ENCODE assay signal across 14 mouse cellular contexts in the genomic region with DNA sequence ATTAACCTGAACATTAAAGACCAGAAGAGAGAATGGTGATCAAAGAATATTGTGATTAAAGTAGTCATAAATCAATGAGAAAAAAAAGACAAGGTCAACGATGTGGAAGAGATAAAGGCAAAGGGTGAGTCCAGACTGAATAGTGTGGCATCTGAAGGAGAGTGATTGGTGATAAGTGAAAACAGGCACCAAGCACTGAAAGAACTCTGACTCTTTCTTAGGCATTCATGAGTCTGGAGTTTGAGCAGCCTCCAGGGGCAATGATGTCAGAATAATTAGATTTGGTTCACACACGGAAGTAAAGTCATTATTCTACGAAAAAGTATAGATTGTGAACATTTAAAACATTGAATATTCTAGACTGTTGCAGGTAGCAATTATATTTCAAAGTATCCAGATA.
"Had no signal": no experiment of that assay in that cellular context is flagged by ENCODE, and none has a peak within 500 bp of the region (broad histone marks: within the 10 kb centered on the region; RNA-seq: fewer than 3 reads in every experiment).

No protein-coding gene starts in this region.

- H3K4me2 ChIP-seq: kidney, embryonic 15.5 days; liver, embryonic 11.5 days; lung, embryonic 14.5 days; stomach, embryonic 15.5 days had no signal

- H3K9ac ChIP-seq: kidney, embryonic 15.5 days; lung, embryonic 14.5 days; stomach, embryonic 15.5 days had no signal

- H3K4me3 ChIP-seq: kidney, embryonic 15.5 days; left cerebral cortex, adult 2 months; limb, embryonic 10.5 days; midbrain, embryonic 10.5 days; stomach, embryonic 15.5 days had no signal

- H3K4me1 ChIP-seq: kidney, embryonic 15.5 days; midbrain, embryonic 10.5 days; stomach, embryonic 15.5 days had no signal

- H3K27me3 ChIP-seq: kidney, embryonic 15.5 days; stomach, embryonic 15.5 days had no signal

- H3K36me3 ChIP-seq: kidney, embryonic 15.5 days; limb, embryonic 10.5 days; midbrain, embryonic 10.5 days; stomach, embryonic 15.5 days had no signal

- DNase-seq: kidney, adult 2 months; kidney, postnatal 14 days; lung, embryonic 14.5 days; lung, postnatal 10 days; lung, postnatal 4 days; right cerebral cortex, postnatal 14 days; thymus, adult 2 months; thymus, postnatal 25 days had no signal

- H3K9me3 ChIP-seq: kidney, embryonic 15.5 days; limb, embryonic 10.5 days; midbrain, embryonic 10.5 days; stomach, embryonic 15.5 days had no signal

- H3K27ac ChIP-seq: kidney, embryonic 15.5 days; left cerebral cortex, adult 2 months; limb, embryonic 10.5 days; midbrain, embryonic 10.5 days; stomach, embryonic 15.5 days had no signal
